Mouse (Mus musculus) spleen, adult 2 months (tissue): ENCODE measurements at regions not wholly inside any gene's neighbourhood (a gene's known extent, or its start where the extent isn't known, plus 50 kb on each side); places are given as distances from the start of the nearest gene placed in this dataset.

Source experiments
- DNase-seq, 2 experiments: peaks; one replicate each; pipeline versions ENCODE4 v3.0.0 to v3.0.0-alpha.2; 2012 to 2021; ENCODE audit warnings: low spot score in 2 of 2, low read depth in 1 of 2
- H3K27ac ChIP-seq: fragments of 200-500 bp; 2 replicates; pipeline ENCODE4 v1.5.1; 2012; ENCODE audit warnings: low read length, inconsistent platforms; ENCODE audit not compliant: insufficient read depth
- H3K27me3 ChIP-seq: fragments of 200-500 bp; 2 replicates; pipeline ENCODE4 v1.6.1; 2012; ENCODE audit warnings: mild to moderate bottlenecking, moderate library complexity, low read length, inconsistent platforms; ENCODE audit not compliant: control insufficient read depth, insufficient read depth
- H3K36me3 ChIP-seq: fragments of 200-500 bp; 2 replicates; pipeline ENCODE4 v1.6.1; 2012; ENCODE audit warnings: mild to moderate bottlenecking, low read length, inconsistent platforms; ENCODE audit not compliant: control insufficient read depth, insufficient read depth
- H3K4me1 ChIP-seq: fragments of 200-500 bp; 2 replicates; pipeline ENCODE4 v1.6.1; 2011; ENCODE audit warnings: inconsistent platforms; ENCODE audit not compliant: control insufficient read depth, insufficient read depth, insufficient read length
- H3K4me3 ChIP-seq: fragments of 200-500 bp; 2 replicates; pipeline ENCODE4 v1.5.1; 2011; ENCODE audit warnings: mild to moderate bottlenecking, inconsistent platforms; ENCODE audit not compliant: insufficient read depth, insufficient read length; ENCODE audit errors: extremely low read depth
- CTCF ChIP-seq: fragments of 200-500 bp; IDR thresholded peaks from 2 replicates; pipeline ENCODE4 v1.5.1; 2011; ENCODE audit warnings: mild to moderate bottlenecking, inconsistent platforms; ENCODE audit not compliant: insufficient read depth, insufficient read length, insufficient replicate concordance; ENCODE audit errors: extremely low read depth
- POLR2A ChIP-seq: fragments of 200-500 bp; IDR thresholded peaks from 2 replicates; pipeline ENCODE4 v1.6.1; 2011; ENCODE audit warnings: low read depth, low read length, inconsistent platforms
- WGBS: fragments of 180-500 bp; shearing (Covaris S2); methylation state at CpG from one replicate; pipeline ENCODE4 v1.1.7; 2018; 5-methylcytosine and 5-hydroxymethylcytosine counted together

GRCm38 (mm10) chr3:52617413-52618149, 349.4 kb downstream of the Foxo1 start:
- no peaks in the 10 kb centered on the region for H3K27me3 ChIP-seq
- 90% methylated on average over 8 of the region's 8 CpGs for WGBS
- H3K4me3 ChIP-seq: no peak overlapping the region
- H3K27ac ChIP-seq: no peak overlapping the region
- no peak for TF ChIP-seq POLR2A
- no peak for TF ChIP-seq CTCF
- no peaks in the 10 kb centered on the region for H3K36me3 ChIP-seq
- DNase-seq: no peak
- H3K4me1 ChIP-seq: peaks cover 7% of the 10 kb centered on the region; the same call in 1 of the 2 replicates

- no peaks in the 10 kb centered on the region for H3K4me1 ChIP-seq
- H3K27me3 ChIP-seq: no peaks in the 10 kb centered on the region
- no peak for TF ChIP-seq CTCF
- no peak for TF ChIP-seq POLR2A
- H3K36me3 ChIP-seq: no peaks in the 10 kb centered on the region
- whole genome bisulfite sequencing: 89% methylated on average over 8 of the region's 8 CpGs
- no peak overlapping the region for H3K27ac ChIP-seq
- H3K4me3 ChIP-seq: no peak overlapping the region
- DNase-seq: no peak
Observed at GRCm38 (mm10) chr3:52611881-52612280, 343.7 kb downstream of the Foxo1 start.

GRCm38 (mm10) chr3:52610466-52610865, 342.3 kb downstream of the Foxo1 start:
- no peaks in the 10 kb centered on the region for H3K27me3 ChIP-seq
- H3K4me1 ChIP-seq: no peaks in the 10 kb centered on the region
- no peak overlapping the region for H3K27ac ChIP-seq
- no peaks in the 10 kb centered on the region for H3K36me3 ChIP-seq
- 63% methylated on average over 3 of the region's 3 CpGs for WGBS
- no peak overlapping the region for H3K4me3 ChIP-seq
- TF ChIP-seq POLR2A: no peak
- DNase-seq: no peak

- no peak for DNase-seq
- H3K27me3 ChIP-seq: no peaks in the 10 kb centered on the region
- no peak overlapping the region for H3K27ac ChIP-seq
- 90% methylated on average over 5 of the region's 5 CpGs for WGBS
- no peaks in the 10 kb centered on the region for H3K4me1 ChIP-seq
- H3K4me3 ChIP-seq: no peak overlapping the region
- TF ChIP-seq CTCF: no peak
- TF ChIP-seq POLR2A: no peak
- no peaks in the 10 kb centered on the region for H3K36me3 ChIP-seq
Observed at GRCm38 (mm10) chr3:52608086-52608426, 339.9 kb downstream of the Foxo1 start.

GRCm38 (mm10) chr3:52607379-52608085, 339.4 kb downstream of the Foxo1 start:
- Histone ChIP-seq H3K4me3 (no peak overlapping the region), H3K4me1 (no peaks in the 10 kb centered on the region), H3K27ac (no peak overlapping the region), H3K36me3 (no peaks in the 10 kb centered on the region), H3K27me3 (no peaks in the 10 kb centered on the region)
- TF ChIP-seq POLR2A: no peak
- no peak for TF ChIP-seq CTCF
- WGBS: 78% methylated on average over 12 of the region's 12 CpGs
- DNase-seq: no peak

GRCm38 (mm10) chr3:52605261-52605771, 337.2 kb downstream of the Foxo1 start:
- no peak for DNase-seq
- no peaks in the 10 kb centered on the region for H3K4me1 ChIP-seq
- H3K36me3 ChIP-seq: no peaks in the 10 kb centered on the region
- 88% methylated on average over 6 of the region's 6 CpGs for WGBS
- H3K27ac ChIP-seq: no peak overlapping the region
- no peak overlapping the region for H3K4me3 ChIP-seq
- TF ChIP-seq CTCF (no peak), POLR2A (no peak)
- no peaks in the 10 kb centered on the region for H3K27me3 ChIP-seq

GRCm38 (mm10) chr3:52603244-52603704, 335.1 kb downstream of the Foxo1 start:
- no peaks in the 10 kb centered on the region for H3K4me1 ChIP-seq
- H3K27me3 ChIP-seq: no peaks in the 10 kb centered on the region
- H3K27ac ChIP-seq: no peak overlapping the region
- DNase-seq: no peak
- 91% methylated on average over 8 of the region's 8 CpGs for WGBS
- no peak overlapping the region for H3K4me3 ChIP-seq
- no peak for TF ChIP-seq CTCF
- TF ChIP-seq POLR2A: no peak
- H3K36me3 ChIP-seq: no peaks in the 10 kb centered on the region
